Mouse (Mus musculus): ENCODE data around the gene Hsdl1. TPM values are rescaled to one million over a fixed set of nuclear protein-coding genes. Genes with fewer than 3 reads are reported as not detected.

The Hsdl1 gene
- polyA plus RNA-seq, 1 experiment = 20.9 TPM

GRCm38 (mm10) chr8:119555861-119556260, 19.1 kb downstream of the Hsdl1 start:
- TF ChIP-seq POLR2A (IDR thresholded peaks at IDR 0.05; ENCODE audit: low read depth, low read length) (no peak), CTCF (IDR thresholded peaks at IDR 0.05; ENCODE audit: extremely low read depth, insufficient read length, insufficient replicate concordance, low read depth, low read length) (no peak)
- H3K27me3 ChIP-seq (ENCODE audit: control insufficient read depth, insufficient read depth, low read length) = no peaks in the 10 kb centered on the region
- WGBS = 23% methylated on average over 6 of the region's 6 CpGs
- no peak overlapping the region for H3K4me3 ChIP-seq (ENCODE audit: low read depth, low read length)
- H3K27ac ChIP-seq (ENCODE audit: insufficient read depth, low read depth, low read length) = no peak overlapping the region
- H3K36me3 ChIP-seq (ENCODE audit: control insufficient read depth, insufficient read depth, low read length) = 0 out of 2 replicates have a peak, but pooled peaks cover 2% of the 10 kb centered on the region
- peaks cover 44% of the 10 kb centered on the region for H3K4me1 ChIP-seq (ENCODE audit: control insufficient read depth, insufficient read depth, insufficient read length, low read length)

- WGBS = 48% methylated on average over 2 of the region's 2 CpGs
- peaks cover 1% of the 10 kb centered on the region; the same call in 1 of the 2 replicates for H3K36me3 ChIP-seq (ENCODE audit: control insufficient read depth, insufficient read depth, low read length)
- H3K4me1 ChIP-seq (ENCODE audit: control insufficient read depth, insufficient read depth, insufficient read length, low read length) = peaks cover 43% of the 10 kb centered on the region
- H3K4me3 ChIP-seq (ENCODE audit: low read depth, low read length) = no peak overlapping the region
- no peak overlapping the region for H3K27ac ChIP-seq (ENCODE audit: insufficient read depth, low read depth, low read length)
- H3K27me3 ChIP-seq (ENCODE audit: control insufficient read depth, insufficient read depth, low read length) = no peaks in the 10 kb centered on the region
- TF ChIP-seq CTCF (IDR thresholded peaks at IDR 0.05; ENCODE audit: extremely low read depth, insufficient read length, insufficient replicate concordance, low read depth, low read length) = no peak
These were observed 22.0 kb downstream of the Hsdl1 start for GRCm38 (mm10) chr8:119552967-119553366.

GRCm38 (mm10) chr8:119548560-119549113, 26.3 kb downstream of the Hsdl1 start:
- Histone ChIP-seq H3K36me3 (ENCODE audit: control insufficient read depth, insufficient read depth, low read length) (peaks cover 35% of the 10 kb centered on the region), H3K4me3 (ENCODE audit: low read depth, low read length) (no peak overlapping the region), H3K4me1 (ENCODE audit: control insufficient read depth, insufficient read depth, insufficient read length, low read length) (peaks cover 29% of the 10 kb centered on the region), H3K27me3 (ENCODE audit: control insufficient read depth, insufficient read depth, low read length) (no peaks in the 10 kb centered on the region), H3K27ac (ENCODE audit: insufficient read depth, low read depth, low read length) (no peak overlapping the region)
- no peak for TF ChIP-seq POLR2A (IDR thresholded peaks at IDR 0.05; ENCODE audit: low read depth, low read length)
- TF ChIP-seq CTCF (IDR thresholded peaks at IDR 0.05; ENCODE audit: extremely low read depth, insufficient read length, insufficient replicate concordance, low read depth, low read length) = no peak
- WGBS = 60% methylated on average over 7 of the region's 7 CpGs

GRCm38 (mm10) chr8:119547019-119547691, 27.8 kb downstream of the Hsdl1 start:
- Histone ChIP-seq H3K27me3 (ENCODE audit: control insufficient read depth, insufficient read depth, low read length) (no peaks in the 10 kb centered on the region), H3K4me1 (ENCODE audit: control insufficient read depth, insufficient read depth, insufficient read length, low read length) (peaks cover 19% of the 10 kb centered on the region), H3K27ac (ENCODE audit: insufficient read depth, low read depth, low read length) (no peak overlapping the region), H3K4me3 (ENCODE audit: low read depth, low read length) (no peak overlapping the region), H3K36me3 (ENCODE audit: control insufficient read depth, insufficient read depth, low read length) (peaks cover 45% of the 10 kb centered on the region)
- 69% methylated on average over 18 of the region's 18 CpGs for WGBS
- TF ChIP-seq CTCF (IDR thresholded peaks at IDR 0.05; ENCODE audit: extremely low read depth, insufficient read length, insufficient replicate concordance, low read depth, low read length) (no peak), POLR2A (IDR thresholded peaks at IDR 0.05; ENCODE audit: low read depth, low read length) (no peak)

- 88% methylated on average over 6 of the region's 6 CpGs for WGBS
- Histone ChIP-seq H3K4me1 (ENCODE audit: control insufficient read depth, insufficient read depth, insufficient read length, low read length) (peaks cover 11% of the 10 kb centered on the region; the same call in 1 of the 2 replicates), H3K36me3 (ENCODE audit: control insufficient read depth, insufficient read depth, low read length) (peaks cover 54% of the 10 kb centered on the region), H3K27me3 (ENCODE audit: control insufficient read depth, insufficient read depth, low read length) (no peaks in the 10 kb centered on the region), H3K4me3 (ENCODE audit: low read depth, low read length) (no peak overlapping the region), H3K27ac (ENCODE audit: insufficient read depth, low read depth, low read length) (peak overlapping the region; percentile 29; the same call in 1 of the 2 replicates)
- no peak for TF ChIP-seq POLR2A (IDR thresholded peaks at IDR 0.05; ENCODE audit: low read depth, low read length)
These were observed 29.2 kb downstream of the Hsdl1 start for GRCm38 (mm10) chr8:119545791-119546190.

GRCm38 (mm10) chr8:119545180-119545579, 29.8 kb downstream of the Hsdl1 start:
- no peak overlapping the region for H3K4me3 ChIP-seq (ENCODE audit: low read depth, low read length)
- H3K27ac ChIP-seq (ENCODE audit: insufficient read depth, low read depth, low read length) = peak overlapping the region; percentile 29; the same call in 1 of the 2 replicates
- H3K36me3 ChIP-seq (ENCODE audit: control insufficient read depth, insufficient read depth, low read length) = peaks cover 60% of the 10 kb centered on the region
- TF ChIP-seq CTCF (IDR thresholded peaks at IDR 0.05; ENCODE audit: extremely low read depth, insufficient read length, insufficient replicate concordance, low read depth, low read length) (no peak), POLR2A (IDR thresholded peaks at IDR 0.05; ENCODE audit: low read depth, low read length) (no peak)
- WGBS = 64% methylated on average over 6 of the region's 6 CpGs
- H3K27me3 ChIP-seq (ENCODE audit: control insufficient read depth, insufficient read depth, low read length) = no peaks in the 10 kb centered on the region
- H3K4me1 ChIP-seq (ENCODE audit: control insufficient read depth, insufficient read depth, insufficient read length, low read length) = peaks cover 6% of the 10 kb centered on the region; the same call in 1 of the 2 replicates

- no peak for TF ChIP-seq CTCF (IDR thresholded peaks at IDR 0.05; ENCODE audit: extremely low read depth, insufficient read length, insufficient replicate concordance, low read depth, low read length)
- Histone ChIP-seq H3K36me3 (ENCODE audit: control insufficient read depth, insufficient read depth, low read length) (peaks cover 65% of the 10 kb centered on the region), H3K4me3 (ENCODE audit: low read depth, low read length) (no peak overlapping the region), H3K4me1 (ENCODE audit: control insufficient read depth, insufficient read depth, insufficient read length, low read length) (peaks cover 6% of the 10 kb centered on the region; the same call in 1 of the 2 replicates), H3K27me3 (ENCODE audit: control insufficient read depth, insufficient read depth, low read length) (no peaks in the 10 kb centered on the region), H3K27ac (ENCODE audit: insufficient read depth, low read depth, low read length) (no peak overlapping the region)
- 61% methylated on average over 3 of the region's 3 CpGs for WGBS
These were observed 30.4 kb downstream of the Hsdl1 start for GRCm38 (mm10) chr8:119544606-119545005.

All from small intestine, adult 2 months (tissue).